Mouse (Mus musculus) megakaryocyte, embryonic 14.5 days (primary cell): ENCODE data around the gene Btf3l4. TPM values are rescaled to one million over a fixed set of nuclear protein-coding genes. Genes with fewer than 3 reads are reported as not detected.

Source experiments
- H3K27me3 ChIP-seq: replicated peaks from 2 replicates; pipeline ENCODE3; 2012; ENCODE audit warnings: inconsistent platforms
- H3K36me3 ChIP-seq: replicated peaks from 2 replicates; pipeline ENCODE3; 2012; ENCODE audit warnings: low read length, inconsistent platforms, mixed read lengths
- H3K4me1 ChIP-seq: 2 replicates; pipeline ENCODE4 v1.6.1; 2012; ENCODE audit warnings: inconsistent platforms
- H3K4me3 ChIP-seq: replicated peaks from 2 replicates; pipeline ENCODE3; 2012; ENCODE audit warnings: moderate library complexity, mild to moderate bottlenecking, inconsistent platforms
- H3K9me3 ChIP-seq: 2 replicates; pipeline ENCODE4 v1.6.1; 2012; ENCODE audit warnings: inconsistent platforms
- FLI1 ChIP-seq: IDR thresholded peaks from 2 replicates; pipeline ENCODE4 v1.6.1; 2012; ENCODE audit warnings: low read length, inconsistent platforms, mixed read lengths
- GATA1 ChIP-seq: IDR thresholded peaks from 3 replicates; pipeline ENCODE4 v1.6.1; 2012; ENCODE audit warnings: mixed read lengths, low read length, inconsistent platforms, borderline replicate concordance
- polyA plus RNA-seq: library from polyadenylated mRNA; stranded (reverse); fragments of >175 nt; gene quantifications from 2 replicates; pipeline ENCODE4 v1.2.3, GENCODE M21; 2012; ENCODE audit warnings: low replicate concordance; ENCODE audit not compliant: insufficient read depth

Btf3l4 gene
- polyA plus RNA-seq, 1 experiment: 5.4 TPM

DNA sequence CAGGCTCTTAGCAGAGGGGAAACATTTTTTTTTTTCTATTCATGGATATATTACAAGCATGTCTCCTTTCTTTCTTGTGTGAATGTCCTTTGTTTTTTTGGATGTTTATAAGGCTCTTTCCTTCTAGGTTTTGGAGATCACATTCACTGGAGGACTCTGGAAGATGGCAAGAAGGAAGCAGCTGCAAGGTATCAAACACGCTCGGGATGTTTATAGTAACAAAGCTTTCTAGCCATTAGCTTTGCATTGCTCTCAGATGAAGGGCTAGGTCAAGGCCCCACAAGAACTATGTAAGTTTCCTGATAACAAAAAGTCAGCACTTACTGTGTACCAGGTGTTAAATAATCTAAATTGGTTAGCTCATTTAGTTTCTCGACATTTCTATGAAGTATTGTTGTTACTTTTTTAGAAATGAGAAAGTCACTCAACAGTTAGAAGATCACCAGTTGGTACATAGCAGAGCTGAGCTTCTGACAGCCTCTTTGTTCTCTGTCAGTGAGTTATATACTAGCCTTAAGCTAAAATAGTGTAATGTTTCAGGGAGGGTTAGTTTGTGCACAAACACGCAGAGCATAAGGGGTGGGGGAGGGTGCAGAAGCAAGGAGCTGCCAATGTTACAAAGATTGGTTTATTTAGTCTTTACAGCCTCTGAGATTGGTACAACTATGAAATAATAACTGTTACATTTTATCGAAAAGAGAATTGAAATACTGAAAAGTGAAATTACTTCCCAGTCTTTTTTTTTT is 12.6 kb upstream of the Btf3l4 start:
- TF ChIP-seq GATA1: no peak
- no peak for TF ChIP-seq FLI1
- Histone ChIP-seq H3K9me3 (no peaks in the 10 kb centered on the region), H3K4me1 (peaks cover 12% of the 10 kb centered on the region), H3K4me3 (no peak overlapping the region), H3K27me3 (no peaks in the 10 kb centered on the region), H3K36me3 (no peaks in the 10 kb centered on the region)

DNA sequence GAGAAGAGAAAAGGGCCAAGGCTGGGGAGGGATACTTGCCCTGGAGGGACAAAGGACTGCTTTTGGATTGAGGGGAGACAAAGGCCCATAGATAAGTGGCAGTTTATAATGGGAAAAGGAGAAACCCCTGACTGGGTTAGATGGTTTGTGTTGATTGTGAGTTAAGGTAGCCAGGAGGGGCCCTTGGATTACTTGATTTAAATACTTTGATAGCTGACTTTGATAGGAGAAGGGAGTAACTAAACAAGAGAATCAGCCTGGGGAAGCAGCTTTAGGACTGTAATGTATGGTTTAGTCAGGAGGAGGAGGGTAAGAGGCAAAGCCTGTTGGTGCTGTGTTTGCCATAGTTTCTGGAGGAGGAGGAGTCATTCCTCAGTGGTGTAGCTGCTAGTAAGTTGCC is 9.9 kb upstream of the Btf3l4 start:
- TF ChIP-seq FLI1 (no peak), GATA1 (no peak)
- H3K9me3 ChIP-seq: no peaks in the 10 kb centered on the region
- H3K4me3 ChIP-seq: no peak overlapping the region
- H3K27me3 ChIP-seq: no peaks in the 10 kb centered on the region
- H3K36me3 ChIP-seq: no peaks in the 10 kb centered on the region
- peaks cover 7% of the 10 kb centered on the region for H3K4me1 ChIP-seq

DNA sequence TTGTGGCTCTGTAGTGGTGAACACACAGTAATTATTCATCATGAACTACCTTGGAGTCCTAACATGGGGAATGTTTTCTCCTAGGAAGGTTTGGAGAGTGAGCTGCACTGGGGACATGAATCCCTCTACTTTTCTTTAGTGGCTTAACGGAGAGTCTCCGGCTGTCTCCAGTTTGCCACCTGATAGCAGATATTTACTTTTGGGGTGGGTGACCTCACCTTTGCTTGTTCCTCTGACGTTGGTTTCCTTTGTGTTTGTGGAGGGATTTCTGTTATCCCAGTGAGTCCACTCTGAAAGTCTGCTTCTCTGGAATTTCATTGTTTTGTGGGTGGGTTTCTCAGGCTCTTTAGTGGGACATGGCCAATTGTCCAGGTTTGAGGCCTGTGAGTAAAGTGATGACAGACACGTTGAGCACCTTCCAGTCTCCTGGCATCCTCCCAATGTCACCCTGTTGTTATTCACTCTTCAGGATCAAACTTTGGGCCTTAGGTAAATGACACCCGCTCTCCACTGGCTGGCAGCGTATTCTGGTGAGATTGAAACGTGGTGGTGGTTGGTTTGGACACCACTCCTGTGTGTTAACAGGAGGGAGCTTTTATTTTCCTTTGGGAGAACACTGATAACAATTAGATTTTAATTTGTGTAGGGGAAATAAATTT is 8.6 kb upstream of the Btf3l4 start:
- H3K4me1 ChIP-seq: peaks cover 11% of the 10 kb centered on the region
- H3K9me3 ChIP-seq: no peaks in the 10 kb centered on the region
- no peak overlapping the region for H3K4me3 ChIP-seq
- H3K36me3 ChIP-seq: no peaks in the 10 kb centered on the region
- no peaks in the 10 kb centered on the region for H3K27me3 ChIP-seq
- TF ChIP-seq FLI1: no peak
- no peak for TF ChIP-seq GATA1

DNA sequence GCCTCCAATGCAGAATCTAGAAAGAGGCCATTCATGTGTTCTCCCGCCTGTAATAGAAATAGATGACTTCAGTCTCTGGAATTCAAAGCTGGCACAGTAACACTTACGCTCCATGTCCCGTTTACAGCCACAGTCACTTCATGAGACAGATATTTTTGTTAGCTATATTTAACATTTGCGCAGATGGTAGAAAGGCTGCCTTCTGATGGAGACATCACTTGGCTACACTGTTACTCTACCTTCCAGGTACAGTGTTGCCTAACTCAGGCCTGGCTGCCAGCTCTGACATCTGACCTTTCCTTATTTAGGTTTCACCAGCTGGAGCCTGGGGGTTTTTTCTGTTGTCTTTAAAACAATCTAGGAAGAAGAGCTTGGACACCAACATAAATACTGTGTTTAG is 4.6 kb upstream of the Btf3l4 start:
- no peaks in the 10 kb centered on the region for H3K36me3 ChIP-seq
- H3K9me3 ChIP-seq: no peaks in the 10 kb centered on the region
- H3K27me3 ChIP-seq: no peaks in the 10 kb centered on the region
- H3K4me1 ChIP-seq: peaks cover 25% of the 10 kb centered on the region
- TF ChIP-seq FLI1 (no peak), GATA1 (no peak)
- no peak overlapping the region for H3K4me3 ChIP-seq

DNA sequence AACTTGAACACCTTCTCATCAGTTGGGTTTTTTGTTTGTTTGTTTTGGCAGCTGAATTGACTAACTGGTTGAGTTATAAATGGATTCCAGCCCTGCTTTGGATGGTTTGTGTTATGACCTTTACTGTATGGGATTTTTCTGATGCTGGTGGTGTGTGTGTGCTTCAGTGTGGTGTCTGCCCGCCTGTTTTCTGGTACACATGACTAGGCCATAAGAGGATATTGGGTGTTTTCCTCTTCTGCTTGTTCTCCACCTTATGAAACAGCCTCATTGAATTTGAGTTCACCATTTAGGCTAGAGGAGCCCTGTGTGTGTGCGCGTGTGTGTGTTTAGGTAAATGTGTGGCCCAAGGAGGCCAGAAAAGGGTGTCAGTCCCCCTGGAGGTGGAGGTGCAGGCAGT is 2.1 kb upstream of the Btf3l4 start:
- Histone ChIP-seq H3K36me3 (no peaks in the 10 kb centered on the region), H3K4me3 (peak overlapping the region; percentile 96), H3K4me1 (peaks cover 35% of the 10 kb centered on the region), H3K27me3 (no peaks in the 10 kb centered on the region), H3K9me3 (no peaks in the 10 kb centered on the region)
- no peak for TF ChIP-seq FLI1
- no peak for TF ChIP-seq GATA1

DNA sequence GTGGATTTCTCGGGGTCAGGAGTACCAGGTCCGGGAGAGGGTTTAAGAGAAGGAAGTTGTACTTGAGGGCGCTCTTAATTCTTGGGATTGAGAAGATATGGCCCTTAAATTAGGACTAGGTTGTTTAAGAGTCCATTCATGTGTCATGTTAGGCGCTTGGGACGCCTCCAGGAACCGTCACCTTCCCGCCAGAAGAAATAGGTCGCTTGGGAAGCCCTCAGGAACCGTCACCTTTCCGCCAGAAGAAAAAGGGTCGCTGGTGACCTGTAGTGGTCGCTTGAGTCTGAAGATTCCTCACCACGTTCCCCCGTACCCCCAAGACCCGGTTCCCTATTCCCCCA is 1.5 kb upstream of the Btf3l4 start:
- TF ChIP-seq FLI1: no peak
- peaks cover 35% of the 10 kb centered on the region for H3K4me1 ChIP-seq
- H3K4me3 ChIP-seq: peak overlapping the region; percentile 96

DNA sequence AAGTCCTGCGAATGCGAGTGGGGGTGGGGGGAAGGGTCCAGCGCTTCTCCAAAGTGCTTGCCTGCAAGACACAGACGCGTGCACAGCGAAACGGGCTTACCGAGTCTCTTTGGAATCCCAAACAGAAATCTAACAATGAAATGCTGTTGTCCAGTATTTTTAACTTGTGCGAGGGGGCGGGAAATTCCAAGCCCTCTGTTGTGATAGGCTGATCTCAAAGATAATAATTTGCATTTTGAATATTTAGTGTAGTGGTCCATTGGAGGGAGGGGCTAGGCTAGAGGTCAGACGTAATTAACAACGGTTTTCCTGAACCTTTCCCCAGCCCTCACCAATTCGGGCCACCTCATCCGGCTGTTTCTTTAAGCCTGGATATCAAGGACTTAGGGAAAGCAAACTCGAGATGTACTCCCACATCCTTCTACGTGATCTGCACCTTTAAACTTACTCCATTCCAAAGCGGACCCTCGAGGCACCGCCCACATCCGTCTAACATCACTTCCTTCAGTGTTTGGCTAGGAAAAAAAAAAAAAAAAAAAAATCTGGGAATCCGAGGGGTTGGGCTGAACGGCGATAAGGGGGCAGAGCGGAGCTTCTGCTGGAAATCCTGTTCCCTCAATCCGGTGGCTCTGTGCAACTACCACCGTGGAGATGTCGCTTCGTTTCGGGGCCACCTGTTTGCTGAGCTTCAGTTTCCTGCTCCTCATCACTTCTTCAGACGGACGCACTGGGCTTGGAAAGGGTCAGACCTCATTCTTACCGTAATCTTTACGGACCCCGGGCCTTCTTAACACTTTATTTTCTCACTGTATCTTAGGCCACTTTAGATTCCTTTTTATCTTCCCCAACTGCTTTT is 929 bp upstream of the Btf3l4 start, which contains the start of gene Txndc12:
Gene Txndc12 (plus strand): TSS at position 487 of the 856 bp plus-strand sequence.
- no peaks in the 10 kb centered on the region for H3K9me3 ChIP-seq
- H3K27me3 ChIP-seq: no peaks in the 10 kb centered on the region
- H3K4me1 ChIP-seq: peaks cover 35% of the 10 kb centered on the region
- peaks cover 9% of the 10 kb centered on the region for H3K36me3 ChIP-seq
- TF ChIP-seq GATA1 (no peak), FLI1 (no peak)
- peak within 1 kb of the TSS; percentile 96 for H3K4me3 ChIP-seq

More for the DNA sequence above, 1.5 kb upstream of the Btf3l4 start:
- Histone ChIP-seq H3K36me3 (peaks cover 5% of the 10 kb centered on the region), H3K9me3 (no peaks in the 10 kb centered on the region), H3K27me3 (no peaks in the 10 kb centered on the region)

DNA sequence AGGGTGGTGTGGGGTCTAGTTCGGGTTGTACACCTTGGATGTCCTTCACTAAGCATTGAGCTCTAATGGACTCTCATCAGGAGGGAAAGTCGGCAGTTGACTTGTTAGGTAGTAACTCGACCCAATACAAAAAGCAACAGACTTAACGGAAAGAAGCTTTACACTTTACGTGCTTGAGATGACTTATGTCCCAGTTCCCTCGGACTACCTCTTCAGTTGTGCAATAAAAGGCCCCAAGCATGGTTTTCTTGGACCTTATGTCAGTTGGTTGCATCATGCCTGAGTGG is 357 bp upstream of the Btf3l4 start:
- H3K9me3 ChIP-seq: no peaks in the 10 kb centered on the region
- H3K27me3 ChIP-seq: no peaks in the 10 kb centered on the region
- H3K4me1 ChIP-seq: peaks cover 35% of the 10 kb centered on the region
- peak overlapping the region; percentile 96 for H3K4me3 ChIP-seq
- H3K36me3 ChIP-seq: peaks cover 12% of the 10 kb centered on the region
- TF ChIP-seq GATA1: no peak
- TF ChIP-seq FLI1: no peak

DNA sequence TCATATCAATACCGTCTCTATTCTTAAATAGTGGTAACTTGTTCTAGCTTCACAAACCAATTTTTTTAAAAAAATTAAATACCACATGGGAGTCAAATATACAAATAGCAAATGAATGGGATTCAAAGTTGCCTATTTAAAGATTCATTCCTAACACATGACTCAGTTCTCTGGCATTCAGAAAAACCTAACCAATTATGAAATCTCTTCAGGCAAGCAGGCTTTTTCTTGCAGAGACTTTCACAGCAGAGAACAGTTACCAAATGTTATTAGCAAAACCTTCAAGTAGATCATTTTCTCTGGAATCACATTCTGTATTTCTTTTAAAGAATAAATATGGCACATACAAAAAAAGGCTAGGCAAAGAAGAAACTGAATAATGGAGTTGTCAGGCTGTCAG is 2.7 kb downstream of the Btf3l4 start:
- Histone ChIP-seq H3K4me3 (no peak overlapping the region), H3K36me3 (peaks cover 38% of the 10 kb centered on the region), H3K9me3 (no peaks in the 10 kb centered on the region), H3K27me3 (no peaks in the 10 kb centered on the region), H3K4me1 (peaks cover 22% of the 10 kb centered on the region)
- TF ChIP-seq GATA1 (no peak), FLI1 (no peak)

DNA sequence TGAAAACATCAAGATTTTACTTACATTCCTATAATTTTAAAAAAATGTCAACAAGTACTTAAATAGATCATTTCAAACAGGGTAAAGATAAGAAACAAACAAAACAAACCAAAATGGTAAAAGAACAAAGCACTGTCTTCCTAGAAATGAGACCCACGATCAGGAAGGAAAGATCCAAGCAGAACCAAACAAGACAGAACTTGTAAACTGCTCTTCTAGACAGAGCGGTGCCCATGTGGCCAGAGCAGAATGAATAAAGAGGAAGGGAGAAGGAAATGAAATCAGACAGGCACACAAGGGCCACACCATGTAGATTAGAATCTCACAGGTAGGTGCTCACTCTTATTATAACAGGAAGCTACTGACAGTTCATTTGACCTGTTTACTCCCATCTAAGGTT is 6.8 kb downstream of the Btf3l4 start:
- no peaks in the 10 kb centered on the region for H3K9me3 ChIP-seq
- H3K4me3 ChIP-seq: no peak overlapping the region
- peaks cover 76% of the 10 kb centered on the region for H3K36me3 ChIP-seq
- H3K4me1 ChIP-seq: peaks cover 2% of the 10 kb centered on the region; the same call in 1 of the 2 replicates
- no peak for TF ChIP-seq GATA1
- no peak for TF ChIP-seq FLI1
- no peaks in the 10 kb centered on the region for H3K27me3 ChIP-seq
